Mouse (Mus musculus) limb, embryonic 12.5 days (tissue): ENCODE results near the gene Fgfr2. TPM values are rescaled to one million over a fixed set of nuclear protein-coding genes. Genes with fewer than 3 reads are reported as not detected.
A peak's percentile ranks its signal among the peaks of the same experiment; 100 is the strongest.

Source experiments
- ATAC-seq: fragments of 200-750 bp; cut with Nextera tagmentation; 2 replicates; pipeline ENCODE4 v1.8.0; 2017; ENCODE audit warnings: low read depth, moderate TSS enrichment; ENCODE audit not compliant: insufficient number of reproducible peaks, insufficient read depth, low FRiP score, low TSS enrichment
- H3K27ac ChIP-seq: fragments of 300-500 bp; sonication (generic); 2 replicates; pipeline ENCODE4 v1.5.1; 2016; ENCODE audit warnings: mild to moderate bottlenecking, moderate library complexity
- H3K27me3 ChIP-seq: fragments of 300-500 bp; sonication (generic); 2 replicates; pipeline ENCODE4 v1.6.1; 2016; ENCODE audit warnings: mild to moderate bottlenecking, moderate library complexity
- H3K36me3 ChIP-seq: fragments of 300-500 bp; sonication (generic); 2 replicates; pipeline ENCODE4 v1.6.1; 2016; ENCODE audit warnings: mild to moderate bottlenecking, moderate library complexity
- H3K4me1 ChIP-seq: fragments of 300-500 bp; sonication (generic); replicated peaks from 2 replicates; pipeline ENCODE4 v1.6.1; 2016
- H3K4me2 ChIP-seq: fragments of 300-500 bp; sonication (generic); 2 replicates; pipeline ENCODE4 v1.6.1; 2016; ENCODE audit warnings: mild to moderate bottlenecking, moderate library complexity
- H3K4me3 ChIP-seq: fragments of 300-500 bp; sonication (generic); replicated peaks from 2 replicates; pipeline ENCODE4 v1.5.1; 2016; ENCODE audit warnings: mild to moderate bottlenecking
- H3K9ac ChIP-seq: fragments of 300-500 bp; sonication (generic); replicated peaks from 2 replicates; pipeline ENCODE4 v1.6.1; 2016; ENCODE audit warnings: mild to moderate bottlenecking, moderate library complexity
- H3K9me3 ChIP-seq: fragments of 300-500 bp; sonication (generic); 2 replicates; pipeline ENCODE4 v1.6.1; 2016; ENCODE audit warnings: mild to moderate bottlenecking, moderate library complexity
- WGBS: fragments of 180-500 bp; shearing (Covaris S2); methylation state at CpG from one replicate; pipeline ENCODE4 v1.1.7; 2016; 5-methylcytosine and 5-hydroxymethylcytosine counted together
- polyA plus RNA-seq: library from polyadenylated mRNA; unstranded; fragments of >200 nt; fragmentation: Nextera tagmentation; extraction: Ambion mirVana; gene quantifications from 2 replicates; pipeline ENCODE4 v1.2.1, GENCODE M21; 2016

Fgfr2 gene
- polyA plus RNA-seq, 1 experiment from 2014 or later: 112 TPM

DNA sequence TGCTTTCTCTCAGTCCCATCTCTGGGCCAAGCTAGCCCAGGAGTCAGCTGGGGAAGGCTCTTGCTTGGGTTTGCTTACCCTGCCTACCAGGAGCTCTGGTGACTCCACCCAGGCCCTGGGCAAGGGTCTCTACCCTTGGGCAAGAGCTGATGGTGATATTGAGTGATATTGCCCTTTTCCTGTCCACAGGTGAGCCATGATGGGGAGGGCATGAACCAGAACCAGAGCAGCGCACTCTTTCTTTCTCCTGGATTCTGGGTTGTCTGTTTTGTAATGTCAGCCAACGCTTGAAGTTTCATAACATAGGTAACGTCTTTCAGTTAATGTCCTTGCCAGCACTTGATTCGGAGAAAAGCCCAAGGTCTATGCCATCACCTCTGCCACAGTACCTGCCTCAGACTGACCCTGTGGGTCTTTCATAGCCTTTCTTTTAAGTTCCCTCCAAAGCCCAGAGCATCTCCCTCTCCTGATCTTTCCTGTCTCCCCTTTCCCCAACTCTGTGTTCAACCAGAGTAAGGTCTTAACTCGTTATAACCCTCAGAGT lies 506.1 kb downstream of the Fgfr2 start:
- Histone ChIP-seq H3K9me3 (no peaks in the 10 kb centered on the region), H3K4me1 (peaks cover 29% of the 10 kb centered on the region), H3K36me3 (no peaks in the 10 kb centered on the region), H3K27me3 (0 out of 2 replicates have a peak, but pooled peaks cover 5% of the 10 kb centered on the region), H3K4me3 (no peak overlapping the region), H3K9ac (no peak overlapping the region), H3K4me2 (no peak overlapping the region), H3K27ac (no peak overlapping the region)
- WGBS: 85% methylated on average over 5 of the region's 5 CpGs
- ATAC-seq: no peak

DNA sequence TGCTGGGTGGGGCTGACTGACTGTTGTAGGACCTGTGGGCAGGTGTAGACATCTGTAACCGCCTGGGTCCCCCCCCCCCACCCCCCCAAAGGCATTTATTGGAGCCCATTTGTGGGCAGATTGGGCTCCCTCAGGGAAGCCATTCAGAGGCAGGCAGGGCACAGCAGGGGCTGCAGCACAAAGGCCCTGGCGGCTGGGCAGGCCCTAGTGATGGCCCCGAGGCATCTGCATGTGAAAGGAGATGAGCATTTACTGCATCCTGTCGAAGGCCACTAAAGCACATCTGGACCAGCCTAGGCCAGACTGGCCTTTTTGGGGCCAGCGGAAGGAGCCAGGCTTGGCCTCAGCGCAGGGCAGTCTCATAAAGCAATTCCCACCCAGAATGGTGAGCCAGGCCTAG lies 506.8 kb downstream of the Fgfr2 start:
- H3K4me1 ChIP-seq: peaks cover 29% of the 10 kb centered on the region
- H3K36me3 ChIP-seq: no peaks in the 10 kb centered on the region
- 20% methylated on average over 6 of the region's 6 CpGs for WGBS
- no peak overlapping the region for H3K4me2 ChIP-seq
- H3K4me3 ChIP-seq: no peak overlapping the region
- 0 out of 2 replicates have a peak, but pooled peaks cover 5% of the 10 kb centered on the region for H3K27me3 ChIP-seq
- no peak overlapping the region for H3K9ac ChIP-seq
- H3K9me3 ChIP-seq: no peaks in the 10 kb centered on the region
- no peak overlapping the region for H3K27ac ChIP-seq
- no peak for ATAC-seq

DNA sequence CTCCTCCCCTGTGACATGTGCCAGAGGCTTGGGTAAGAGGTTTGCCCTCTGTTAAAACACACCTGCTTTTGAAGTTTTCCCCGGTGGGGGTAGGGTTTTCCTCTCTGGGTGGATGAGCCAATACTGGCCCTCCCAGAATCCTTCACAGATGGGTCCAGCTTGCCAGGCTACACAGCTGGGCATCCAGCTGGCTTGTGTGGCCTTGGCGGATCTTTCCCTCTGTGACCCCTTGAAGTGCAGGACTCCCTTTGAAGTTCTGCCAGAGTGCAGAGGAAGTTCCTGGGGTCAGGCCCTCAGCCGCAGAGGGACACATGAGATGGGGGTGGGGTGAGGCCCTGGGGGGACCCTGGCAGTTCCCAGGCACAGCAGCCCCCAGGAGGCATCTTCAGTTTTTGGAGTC lies 507.8 kb downstream of the Fgfr2 start:
- Histone ChIP-seq H3K4me1 (peaks cover 29% of the 10 kb centered on the region), H3K4me2 (no peak overlapping the region), H3K36me3 (no peaks in the 10 kb centered on the region), H3K4me3 (no peak overlapping the region), H3K27ac (no peak overlapping the region), H3K9ac (no peak overlapping the region), H3K27me3 (0 out of 2 replicates have a peak, but pooled peaks cover 5% of the 10 kb centered on the region), H3K9me3 (no peaks in the 10 kb centered on the region)
- ATAC-seq: no peak
- WGBS: 9% methylated on average over 3 of the region's 3 CpGs

DNA sequence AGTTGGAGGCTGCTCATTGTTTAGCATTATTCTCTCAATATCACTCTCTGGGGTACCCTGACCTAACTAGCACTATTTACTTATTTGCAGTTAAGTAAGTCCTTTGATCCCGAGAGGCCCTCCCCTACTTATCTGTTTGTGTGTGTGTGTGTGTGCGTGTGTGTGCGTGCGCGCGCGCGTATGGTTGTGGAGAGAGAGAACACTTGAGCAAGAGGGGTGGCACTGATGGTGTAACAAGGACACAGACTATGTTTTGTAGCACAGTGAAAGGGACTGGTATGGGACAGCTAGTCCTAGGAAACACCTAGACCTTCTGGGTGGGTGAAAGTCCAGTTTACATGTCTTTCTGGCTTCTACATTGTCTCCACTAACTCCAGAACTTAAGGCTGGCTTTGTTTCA lies 511.6 kb downstream of the Fgfr2 start:
- Histone ChIP-seq H3K9ac (no peak overlapping the region), H3K27ac (no peak overlapping the region), H3K4me3 (no peak overlapping the region), H3K4me2 (no peak overlapping the region), H3K9me3 (no peaks in the 10 kb centered on the region), H3K36me3 (no peaks in the 10 kb centered on the region), H3K27me3 (0 out of 2 replicates have a peak, but pooled peaks cover 2% of the 10 kb centered on the region), H3K4me1 (peaks cover 30% of the 10 kb centered on the region)
- ATAC-seq: no peak
- WGBS: 97% methylated on average over 8 of the region's 8 CpGs

DNA sequence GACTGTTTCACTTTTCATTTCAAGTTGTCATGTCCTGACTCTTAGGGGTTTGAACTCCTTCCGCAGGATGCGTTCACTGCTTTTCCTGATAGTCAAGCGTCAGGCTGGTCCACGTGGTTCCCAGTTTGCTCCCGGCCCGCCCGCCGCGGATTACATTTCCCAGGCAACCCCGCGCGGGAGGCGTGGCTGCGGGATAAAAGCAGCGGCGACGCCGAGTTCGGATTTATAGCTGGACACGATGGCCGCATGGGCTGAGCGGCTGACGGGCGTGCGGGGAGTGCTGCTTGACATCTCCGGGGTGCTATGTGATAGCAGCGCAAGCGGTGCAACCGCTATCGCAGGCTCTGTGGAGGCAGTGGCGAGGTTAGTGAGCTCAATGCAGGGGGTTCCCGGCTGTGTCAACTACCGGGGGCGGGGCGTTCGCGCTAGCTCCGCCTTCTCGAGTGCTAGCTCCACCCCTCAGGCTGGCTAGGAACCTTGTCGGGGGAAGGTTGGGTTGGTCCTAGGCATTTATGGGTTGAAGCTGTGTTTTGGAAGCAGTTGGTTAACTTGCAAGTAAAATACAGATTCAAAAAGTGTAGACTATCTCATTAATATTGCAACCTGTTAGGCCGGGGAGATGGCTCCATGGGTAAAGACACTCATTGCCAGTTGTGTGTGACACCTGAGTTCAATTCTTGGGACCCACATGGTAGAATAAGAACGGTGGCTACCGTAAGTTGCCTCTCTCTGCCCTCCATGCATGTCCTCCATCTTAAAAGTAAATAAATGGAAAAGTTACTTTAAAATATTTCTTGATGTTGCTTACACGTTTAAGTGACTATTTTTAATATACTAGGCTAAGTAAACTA lies 512.5 kb downstream of the Fgfr2 start, which contains the start of gene Lhpp:
Gene Lhpp, plus strand, starts transcription at position 171 of the 851 bp plus-strand sequence.
- Histone ChIP-seq H3K27me3 (peaks cover 6% of the 10 kb centered on the region; the same call in 1 of the 2 replicates), H3K9me3 (no peaks in the 10 kb centered on the region), H3K4me2 (peak within 1 kb of the TSS; percentile 64), H3K9ac (peak within 1 kb of the TSS; percentile 61), H3K27ac (peak within 1 kb of the TSS; percentile 14; the same call in 1 of the 2 replicates), H3K4me3 (peak within 1 kb of the TSS; percentile 61), H3K36me3 (no peaks in the 10 kb centered on the region), H3K4me1 (peaks cover 23% of the 10 kb centered on the region)
- peak; percentile 70; the same call in 1 of the 2 replicates for ATAC-seq
- WGBS: 7% methylated on average over 44 of the region's 44 CpGs

DNA sequence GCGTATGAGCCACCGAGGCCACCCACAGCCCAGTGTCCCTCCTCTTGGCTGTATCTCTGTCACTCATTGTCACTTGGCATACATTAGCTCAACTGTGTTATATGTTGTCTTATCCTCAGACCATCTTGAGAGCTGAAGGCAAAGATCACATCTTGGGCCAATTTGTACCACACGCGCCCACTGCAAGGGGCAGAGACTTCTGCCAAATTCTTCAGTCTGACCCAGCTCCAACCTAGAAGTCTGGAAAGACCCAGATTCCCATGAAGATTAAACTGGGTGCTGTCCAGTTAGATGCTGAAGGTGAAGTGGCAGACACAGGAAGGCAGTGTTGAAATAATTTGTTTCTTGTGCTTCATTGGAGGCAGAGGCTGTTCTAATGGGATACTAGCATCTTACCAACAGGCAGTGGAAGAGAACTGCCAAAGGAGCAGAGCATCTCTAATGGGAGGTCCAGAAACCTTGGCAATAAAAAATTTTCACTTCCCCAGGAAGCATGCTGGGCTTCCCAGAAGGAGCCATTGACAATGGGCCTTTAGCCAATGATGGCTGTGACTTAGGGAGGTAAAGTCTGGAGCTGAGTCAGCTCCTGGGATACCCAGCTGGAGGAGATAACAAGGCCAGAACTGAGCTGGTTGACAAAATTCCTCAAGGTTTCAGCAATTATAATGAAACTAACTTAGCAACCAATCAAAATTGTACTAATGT lies 514.7 kb downstream of the Fgfr2 start:
- no peak overlapping the region for H3K4me3 ChIP-seq
- H3K27me3 ChIP-seq: peaks cover 13% of the 10 kb centered on the region; the same call in 1 of the 2 replicates
- no peak overlapping the region; the same call in 1 of the 2 replicates for H3K9ac ChIP-seq
- H3K4me2 ChIP-seq: no peak overlapping the region
- no peak for ATAC-seq
- no peaks in the 10 kb centered on the region for H3K9me3 ChIP-seq
- no peaks in the 10 kb centered on the region for H3K36me3 ChIP-seq
- WGBS: 91% methylated on average over 4 of the region's 4 CpGs
- no peak overlapping the region for H3K27ac ChIP-seq
- H3K4me1 ChIP-seq: peaks cover 12% of the 10 kb centered on the region

DNA sequence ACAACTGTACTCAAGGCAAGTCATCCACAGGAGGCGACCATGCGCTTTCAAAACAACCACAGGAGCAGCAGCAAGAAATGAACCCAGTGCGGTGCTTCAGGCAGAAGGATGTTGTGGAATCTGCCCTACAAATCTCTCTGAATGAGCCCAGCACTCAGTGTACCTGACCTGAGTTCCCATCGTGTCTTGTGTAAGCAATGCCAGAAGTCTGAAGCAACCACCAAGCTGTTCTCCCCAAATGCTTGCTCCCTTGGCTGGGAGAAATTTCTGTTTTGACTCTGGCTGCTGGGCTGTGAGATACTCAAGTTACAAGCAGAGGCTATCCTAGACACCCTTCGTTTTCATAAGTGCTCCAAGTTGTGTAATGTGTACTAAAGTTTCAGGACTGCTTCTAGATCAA lies 517.5 kb downstream of the Fgfr2 start:
- peaks cover 40% of the 10 kb centered on the region for H3K27me3 ChIP-seq
- H3K4me2 ChIP-seq: no peak overlapping the region
- H3K4me3 ChIP-seq: no peak overlapping the region
- H3K27ac ChIP-seq: no peak overlapping the region
- no peak overlapping the region for H3K9ac ChIP-seq
- WGBS: 62% methylated on average over 5 of the region's 5 CpGs
- H3K4me1 ChIP-seq: peaks cover 7% of the 10 kb centered on the region; the same call in 1 of the 2 replicates
- no peak for ATAC-seq
- H3K36me3 ChIP-seq: no peaks in the 10 kb centered on the region
- no peaks in the 10 kb centered on the region for H3K9me3 ChIP-seq

DNA sequence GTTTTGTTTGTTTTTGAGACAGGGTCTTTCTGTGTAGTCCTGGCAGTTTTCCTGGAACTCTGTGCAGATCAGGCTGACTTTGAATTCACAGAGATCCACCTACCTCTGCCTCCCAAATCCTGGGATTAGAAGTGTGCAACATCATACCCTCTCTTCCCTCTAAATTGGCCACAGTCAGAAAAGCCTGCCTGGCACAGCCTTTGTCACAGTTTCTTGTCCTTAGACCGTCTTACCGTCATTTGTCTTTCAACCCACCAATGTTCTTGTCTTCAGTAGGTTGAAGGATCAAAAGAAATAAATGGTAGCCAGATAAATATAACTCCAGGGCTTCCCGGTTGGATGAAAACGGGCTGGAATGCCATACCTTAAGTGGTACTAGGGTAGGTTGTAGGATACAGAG lies 518.4 kb downstream of the Fgfr2 start:
- Histone ChIP-seq H3K27me3 (peaks cover 50% of the 10 kb centered on the region), H3K4me1 (peaks cover 14% of the 10 kb centered on the region), H3K27ac (no peak overlapping the region), H3K9ac (no peak overlapping the region), H3K4me2 (no peak overlapping the region), H3K9me3 (no peaks in the 10 kb centered on the region), H3K4me3 (no peak overlapping the region), H3K36me3 (no peaks in the 10 kb centered on the region)
- 89% methylated on average over 4 of the region's 4 CpGs for WGBS
- no peak for ATAC-seq

DNA sequence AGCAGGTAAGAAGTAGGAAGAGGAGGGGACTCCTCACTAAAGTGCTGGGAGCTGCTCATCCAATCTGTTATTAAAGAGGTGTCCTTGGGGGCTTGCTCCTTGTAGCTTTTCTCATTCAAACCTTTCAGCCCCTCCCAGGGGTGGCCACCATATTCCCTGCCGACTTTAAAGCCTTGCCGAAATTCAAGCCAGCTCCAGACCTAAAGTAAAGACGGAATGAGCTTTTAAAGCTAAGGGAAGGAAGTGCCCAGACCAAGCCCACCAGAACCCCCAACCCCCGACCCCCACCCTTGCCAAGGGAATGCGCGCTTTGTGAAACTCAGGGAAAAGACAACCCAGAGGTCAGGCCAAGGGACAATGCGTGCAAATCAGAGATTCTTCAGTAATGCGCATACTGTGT lies 522.2 kb downstream of the Fgfr2 start:
- Histone ChIP-seq H3K27me3 (peaks cover 84% of the 10 kb centered on the region), H3K27ac (no peak overlapping the region), H3K9ac (no peak overlapping the region), H3K4me2 (no peak overlapping the region), H3K9me3 (no peaks in the 10 kb centered on the region), H3K4me1 (peaks cover 40% of the 10 kb centered on the region), H3K36me3 (no peaks in the 10 kb centered on the region), H3K4me3 (no peak overlapping the region)
- ATAC-seq: no peak
- 18% methylated on average over 8 of the region's 8 CpGs for WGBS

DNA sequence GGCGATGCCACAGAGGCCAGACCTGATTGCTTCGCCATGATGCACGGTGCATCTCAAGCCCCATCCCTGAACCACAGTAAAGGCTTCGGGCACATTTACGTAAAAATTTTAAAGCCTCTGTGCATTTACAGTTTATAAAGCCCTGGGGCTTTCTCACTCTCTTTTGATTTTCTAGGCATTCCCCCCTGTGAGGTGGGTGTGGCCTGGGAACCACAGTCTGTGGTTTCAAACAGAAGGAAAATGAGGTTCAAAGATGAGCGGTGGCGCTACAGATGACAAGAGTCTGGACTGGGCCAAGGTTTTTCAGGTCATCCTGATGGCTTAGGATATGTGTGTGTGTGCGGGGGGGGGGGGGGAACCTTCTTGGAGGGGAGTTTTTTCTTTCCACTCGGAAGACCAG lies 523.1 kb downstream of the Fgfr2 start:
- Histone ChIP-seq H3K9ac (peak overlapping the region; percentile 49), H3K36me3 (no peaks in the 10 kb centered on the region), H3K27ac (no peak overlapping the region), H3K9me3 (no peaks in the 10 kb centered on the region), H3K4me3 (peak overlapping the region; percentile 43), H3K4me2 (peak overlapping the region; percentile 92), H3K27me3 (peaks cover 86% of the 10 kb centered on the region), H3K4me1 (peaks cover 40% of the 10 kb centered on the region)
- 2% methylated on average over 9 of the region's 9 CpGs for WGBS
- ATAC-seq: no peak
